Mouse (Mus musculus) ES-Bruce4 (cell line): Measurements from ENCODE around the gene Pola1.

Source experiments
- CTCF ChIP-seq: IDR thresholded peaks from one replicate; pipeline ENCODE4 v1.8.1; 2011; ENCODE audit warnings: low read depth, low read length
- EP300 ChIP-seq: IDR thresholded peaks from 2 replicates; pipeline ENCODE4 v1.6.1; 2011; ENCODE audit warnings: low read depth, low read length; ENCODE audit not compliant: insufficient read depth

DNA sequence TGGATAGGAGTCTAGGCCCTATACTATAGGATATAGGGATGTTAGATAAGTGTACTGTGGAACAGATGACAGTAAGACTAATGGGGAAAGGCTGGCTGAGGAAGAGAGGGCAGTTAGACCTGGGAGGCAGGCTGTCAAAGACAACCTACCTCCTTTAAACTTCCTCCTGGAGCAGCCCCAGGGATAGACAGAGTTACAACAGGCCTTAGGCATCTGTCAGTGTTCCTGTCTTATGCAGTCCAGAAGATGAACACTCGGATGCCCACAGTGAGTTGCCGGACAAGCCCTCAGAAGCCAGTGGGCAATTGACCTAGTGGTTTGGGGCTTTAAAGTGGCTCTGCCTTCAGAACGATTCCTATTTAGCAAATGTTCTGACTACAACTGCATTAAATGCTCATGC is 42.5 kb upstream of the Pola1 start:
- TF ChIP-seq CTCF (no peak), EP300 (no peak)
